Mouse (Mus musculus) lung, postnatal 4 days (tissue): Measurements from ENCODE around the gene Trpm2.
"Not testable (repeated sequence)": the region's sequence is repeated elsewhere in the genome, so short reads cannot be mapped to it uniquely, and the experiment has no call there.

Experiments
- DNase-seq, 2 experiments: peaks; one replicate each; pipeline ENCODE4 v3.0.0; 2021

The Trpm2 gene

GRCm38 (mm10) chr10:77978351-77979350 is 8.3 kb upstream of the Trpm2 start, which contains the start of gene 1810043G02Rik:
1810043G02Rik (plus strand) TSS chr10:77978524.
- peak; percentile 99 to 100 for DNase-seq

- no peak for DNase-seq
These were observed 6.2 kb upstream of the Trpm2 start for GRCm38 (mm10) chr10:77976458-77977150.

- no peak for DNase-seq
These were observed 5.3 kb upstream of the Trpm2 start for GRCm38 (mm10) chr10:77975653-77976052.

DNA sequence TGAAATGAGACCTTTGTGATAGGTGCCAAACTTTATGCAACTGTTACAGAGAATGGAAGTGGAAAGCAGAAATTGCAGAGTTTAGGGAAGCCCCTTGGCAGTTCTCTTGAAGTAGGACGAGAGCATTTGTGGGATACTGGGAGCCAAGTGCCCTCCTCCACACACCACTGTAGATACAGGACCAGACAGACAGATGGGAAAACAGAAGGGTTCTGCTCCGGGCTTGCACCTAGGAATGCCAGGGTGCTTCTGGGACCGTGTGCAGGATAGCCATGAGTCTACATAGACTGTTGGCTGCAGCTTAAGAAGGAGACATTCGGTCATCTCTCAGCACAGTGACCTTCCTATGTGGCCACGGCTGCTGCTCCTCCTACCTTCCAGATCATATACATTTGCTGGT is 4.4 kb upstream of the Trpm2 start:
- no peak for DNase-seq

DNA sequence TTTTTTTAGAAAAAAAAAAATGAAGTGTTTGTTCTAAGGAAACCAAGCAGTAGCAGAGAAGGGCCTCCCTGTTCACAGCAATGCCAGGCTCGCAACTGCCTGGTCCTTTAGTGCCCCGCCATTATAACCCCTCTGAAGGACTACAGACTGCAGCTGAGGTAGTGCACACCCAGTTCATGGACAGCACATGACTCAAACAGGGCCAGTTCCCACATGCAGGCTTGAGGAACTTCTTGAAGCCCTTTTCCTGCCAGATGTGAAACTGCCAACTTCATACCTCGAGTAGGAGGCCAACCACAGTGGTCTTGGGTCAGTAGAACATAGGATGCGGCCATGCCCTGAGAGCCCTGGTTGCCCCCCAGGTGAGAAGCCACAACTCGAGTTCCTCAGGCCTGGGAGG is 4.0 kb upstream of the Trpm2 start:
- DNase-seq, result no peak

DNA sequence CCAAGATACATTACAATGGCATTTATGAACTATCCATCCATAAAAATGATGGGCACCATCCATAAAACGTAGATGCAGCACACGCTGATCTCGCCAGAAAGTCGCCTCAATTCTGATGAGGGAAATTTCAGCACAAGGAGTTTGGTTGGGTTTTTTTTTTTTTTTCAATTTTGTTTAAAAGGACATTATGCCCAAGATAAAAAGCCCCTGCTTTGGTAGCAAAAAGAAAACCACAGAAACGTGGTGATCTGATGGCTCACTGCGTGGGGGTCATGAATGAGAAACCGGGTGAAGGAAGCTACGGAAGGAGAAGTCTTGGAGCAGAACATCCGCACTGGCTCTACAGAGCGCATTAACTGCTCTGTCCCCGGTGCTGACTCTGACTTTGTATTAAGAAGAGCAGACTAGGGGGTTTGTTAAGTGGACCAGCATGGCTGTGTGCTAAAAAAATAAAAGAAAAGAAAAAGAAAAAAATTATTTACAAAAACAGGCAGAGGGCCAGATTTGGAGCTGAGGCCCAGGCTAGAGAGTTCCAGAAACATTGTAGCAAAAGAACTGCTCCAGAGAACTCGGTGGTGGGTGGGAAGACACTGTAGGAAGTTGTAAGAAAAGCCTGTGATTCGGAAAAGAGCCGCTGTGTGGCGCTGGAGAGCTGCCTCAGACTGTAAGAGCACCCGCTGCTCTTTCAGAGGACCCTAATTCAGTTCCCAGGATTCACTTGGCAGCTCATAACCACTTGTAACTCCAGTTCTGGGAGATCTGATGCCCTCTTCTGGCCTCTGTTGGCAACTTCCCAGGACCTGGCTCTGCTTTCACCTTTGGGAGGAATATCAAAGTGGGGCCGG is 1.6 kb upstream of the Trpm2 start:
- DNase-seq, result peak in 1 of 2 experiments; percentile 38

DNA sequence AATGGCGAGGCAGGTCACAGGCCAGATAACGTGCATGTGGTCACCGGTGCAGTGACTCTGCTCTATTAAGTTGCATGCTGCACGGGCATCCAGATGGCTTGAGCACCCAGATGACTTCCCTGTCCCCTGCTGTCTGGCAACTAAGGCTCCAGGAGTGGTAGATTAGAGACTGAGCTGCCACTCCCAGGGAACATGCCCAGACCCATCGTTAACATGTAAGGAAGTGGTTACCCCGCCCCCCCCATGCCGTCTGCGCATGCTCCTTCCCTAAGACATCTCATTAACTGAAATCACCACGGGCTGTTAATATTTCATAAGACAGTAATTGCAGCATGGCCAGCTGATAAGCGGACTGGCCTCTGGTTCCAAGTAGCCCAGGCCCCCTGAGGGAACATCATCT is 828 bp upstream of the Trpm2 start:
- peak; percentile 38 to 51 for DNase-seq

GRCm38 (mm10) chr10:77969973-77970325 is 414 bp downstream of the Trpm2 start:
- DNase-seq, result no peak

GRCm38 (mm10) chr10:77969274-77969972 is 940 bp downstream of the Trpm2 start:
- DNase-seq, result peak; percentile 52 to 58

DNA sequence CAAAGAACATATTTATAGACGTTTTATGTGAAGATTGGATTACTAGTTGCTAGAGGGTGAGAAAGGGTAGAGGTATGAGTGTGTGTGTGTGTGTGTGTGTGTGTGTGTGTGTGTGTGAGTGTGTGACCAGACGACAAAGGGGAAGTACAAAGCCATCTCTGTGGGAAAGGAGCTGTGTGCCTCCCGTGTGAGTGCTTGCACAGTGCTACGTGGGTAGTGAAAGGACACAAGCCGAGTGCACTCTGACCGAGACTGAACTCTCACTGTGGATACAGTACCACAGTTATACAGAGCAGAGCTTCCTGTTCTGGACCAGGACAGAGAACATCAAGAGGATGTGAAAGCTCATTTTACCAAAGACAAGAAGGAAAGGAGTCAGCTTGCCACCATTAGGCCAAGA is 6.4 kb downstream of the Trpm2 start:
- no peak for DNase-seq

- no peak for DNase-seq
These were observed 7.6 kb downstream of the Trpm2 start for GRCm38 (mm10) chr10:77962725-77963124.

DNA sequence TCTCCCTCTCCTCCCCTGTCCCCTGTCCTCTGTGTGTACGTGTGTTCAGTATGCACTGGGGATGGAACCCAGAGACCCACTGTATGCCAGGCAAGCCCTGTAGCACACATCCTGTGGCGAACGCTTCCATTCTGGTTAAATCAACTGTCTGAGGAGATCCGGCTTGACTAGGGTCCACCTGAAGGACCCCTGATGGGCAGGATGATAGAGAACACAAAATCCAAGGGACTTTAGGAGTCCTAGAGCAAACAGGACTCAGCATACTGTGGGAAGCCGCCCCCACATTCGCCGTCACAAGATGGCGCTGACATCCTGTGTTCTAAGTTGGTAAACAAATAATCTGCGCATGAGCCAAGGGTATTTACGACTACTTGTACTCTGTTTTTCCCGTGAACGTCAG is 19.9 kb downstream of the Trpm2 start:
- not testable (repeated sequence) for DNase-seq

- DNase-seq, result no peak
These were observed 30.7 kb downstream of the Trpm2 start for GRCm38 (mm10) chr10:77939685-77940084.

GRCm38 (mm10) chr10:77927375-77927774 is 43.0 kb downstream of the Trpm2 start:
- no peak for DNase-seq

GRCm38 (mm10) chr10:77926140-77926539 is 44.2 kb downstream of the Trpm2 start:
- peak in 1 of 2 experiments; percentile 62 for DNase-seq

GRCm38 (mm10) chr10:77922681-77923080 is 47.7 kb downstream of the Trpm2 start:
- DNase-seq, result no peak

DNA sequence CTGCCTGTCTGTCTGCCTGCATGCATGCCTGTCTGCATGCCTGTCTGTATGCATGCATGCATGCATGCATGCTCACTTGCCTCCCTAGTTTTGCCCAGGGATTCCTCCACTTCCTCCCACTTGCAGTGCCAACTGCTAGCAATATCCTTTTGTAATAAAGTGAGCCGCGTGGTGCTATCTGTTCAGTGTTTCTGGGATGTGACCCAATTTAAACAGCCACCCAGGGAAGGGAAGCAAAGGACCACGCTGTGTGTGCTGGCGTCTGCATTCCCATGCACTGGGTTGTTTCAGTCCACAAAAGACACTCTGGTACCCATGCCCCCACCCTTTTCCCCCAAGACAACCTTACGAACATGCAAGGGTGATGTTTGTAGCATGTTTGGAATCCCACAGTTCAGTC is 49.4 kb downstream of the Trpm2 start:
- DNase-seq, result no peak

DNA sequence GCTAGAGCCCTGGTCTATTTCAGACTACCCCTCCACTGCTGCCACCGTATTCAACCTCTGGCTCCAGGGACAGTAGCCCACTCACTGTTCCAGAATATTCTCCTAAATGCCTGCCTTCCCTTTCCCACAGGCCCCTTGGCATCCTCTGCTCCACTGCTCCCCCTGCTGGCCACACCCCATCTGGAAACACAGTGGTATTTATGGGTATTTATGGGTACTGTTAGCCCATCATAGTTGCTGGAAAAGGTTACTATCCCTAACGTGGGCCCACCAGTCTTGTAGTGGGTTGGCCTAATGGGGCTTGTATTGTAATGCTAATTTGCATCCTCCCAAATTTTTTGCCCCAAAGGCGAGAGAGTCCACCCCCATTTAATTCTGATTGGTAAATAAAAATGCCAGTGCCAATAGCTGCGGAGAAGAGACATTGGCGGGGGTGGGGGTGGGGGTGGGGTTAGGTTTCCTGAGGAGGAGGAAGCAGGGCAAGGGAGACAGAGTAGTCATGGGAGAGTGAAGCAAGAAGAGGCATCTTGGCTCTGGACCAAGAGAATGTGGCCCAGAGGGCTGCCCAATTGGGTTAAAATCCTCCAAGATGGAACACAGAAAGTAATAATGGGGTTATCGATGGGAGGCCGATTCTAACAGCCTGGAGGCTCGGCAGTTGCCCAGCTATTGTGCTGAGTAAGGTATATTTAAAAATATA is 53.6 kb downstream of the Trpm2 start:
- DNase-seq, result peak; percentile 37 to 72

GRCm38 (mm10) chr10:77913292-77913691 is 57.1 kb downstream of the Trpm2 start:
- no peak for DNase-seq

DNA sequence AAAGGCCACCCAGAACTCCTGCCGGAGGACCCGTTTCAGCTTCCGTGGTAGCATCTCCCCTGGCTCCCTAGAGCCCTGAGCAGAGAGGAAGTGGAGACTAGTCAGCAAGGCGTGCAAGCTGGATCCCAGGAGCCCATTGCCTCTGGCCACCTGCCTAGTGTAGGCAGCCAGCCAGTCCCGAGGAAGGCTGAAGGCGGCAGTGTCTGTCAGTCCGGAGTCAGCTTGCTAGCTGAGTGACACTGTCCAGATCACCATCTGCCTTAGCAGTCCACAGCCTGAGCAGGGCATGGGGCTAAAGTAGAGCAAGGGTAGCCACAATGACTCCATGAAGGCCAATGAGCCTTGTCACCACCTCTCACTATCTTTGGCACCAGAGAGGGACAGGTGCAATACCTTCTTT is 57.8 kb downstream of the Trpm2 start:
- DNase-seq, result no peak

- peak; percentile 54 to 59 for DNase-seq
These were observed 67.3 kb downstream of the Trpm2 start for GRCm38 (mm10) chr10:77902894-77903715.
